Mouse (Mus musculus): ENCODE data around the gene Iqcn. TPM values are rescaled to one million over a fixed set of nuclear protein-coding genes. Genes with fewer than 3 reads are reported as not detected.

The Iqcn gene
- total and polyA plus RNA-seq, 3 experiments: 0.06 TPM; not detected in 2

- Histone ChIP-seq H3K27me3 (ENCODE audit: control insufficient read depth, insufficient read depth, low read length) (no peaks in the 10 kb centered on the region), H3K79me2 (replicated peaks; ENCODE audit: control insufficient read depth, insufficient read depth, low read length) (no peaks in the 10 kb centered on the region), H3K9ac (ENCODE audit: low read depth, low read length) (no peak overlapping the region), H3K27ac (no peak overlapping the region), H3K36me3 (ENCODE audit: control insufficient read depth, insufficient read depth, low read length) (no peaks in the 10 kb centered on the region), H3K4me1 (ENCODE audit: control insufficient read depth, insufficient read depth, low read length) (peaks cover 5% of the 10 kb centered on the region), H3K4me3 (no peak overlapping the region)
- intact Hi-C loops (cut with DNase I): no loop called here
- TF ChIP-seq POLR2A (IDR thresholded peaks at IDR 0.05; ENCODE audit: insufficient read depth, low read depth, low read length): no peak
- no peak for DNase-seq
- WGBS: 81% methylated on average over 18 of the region's 18 CpGs
These were observed 44.1 kb downstream of the Iqcn start for GRCm38 (mm10) chr8:70747211-70747890.

- peak in 1 of 2 experiments; percentile 17 for DNase-seq
- H3K36me3 ChIP-seq (ENCODE audit: control insufficient read depth, insufficient read depth, low read length): no peaks in the 10 kb centered on the region
- no peak overlapping the region for H3K9ac ChIP-seq (ENCODE audit: low read depth, low read length)
- H3K4me1 ChIP-seq (ENCODE audit: control insufficient read depth, insufficient read depth, low read length): peaks cover 7% of the 10 kb centered on the region
- H3K27ac ChIP-seq: no peak overlapping the region
- TF ChIP-seq EP300 (IDR thresholded peaks at IDR 0.05; ENCODE audit: insufficient read depth, low read depth, low read length) (no peak), POLR2A (IDR thresholded peaks at IDR 0.05; ENCODE audit: insufficient read depth, low read depth, low read length) (no peak), CTCF (IDR thresholded peaks at IDR 0.05) (no peak)
- intact Hi-C loops (cut with DNase I): no loop called here
- H3K4me3 ChIP-seq: no peak overlapping the region
- no peaks in the 10 kb centered on the region for H3K27me3 ChIP-seq (ENCODE audit: control insufficient read depth, insufficient read depth, low read length)
- 84% methylated on average over 23 of the region's 23 CpGs for WGBS
- H3K79me2 ChIP-seq (replicated peaks; ENCODE audit: control insufficient read depth, insufficient read depth, low read length): no peaks in the 10 kb centered on the region
These were observed 45.2 kb downstream of the Iqcn start for GRCm38 (mm10) chr8:70748246-70749096.

DNA sequence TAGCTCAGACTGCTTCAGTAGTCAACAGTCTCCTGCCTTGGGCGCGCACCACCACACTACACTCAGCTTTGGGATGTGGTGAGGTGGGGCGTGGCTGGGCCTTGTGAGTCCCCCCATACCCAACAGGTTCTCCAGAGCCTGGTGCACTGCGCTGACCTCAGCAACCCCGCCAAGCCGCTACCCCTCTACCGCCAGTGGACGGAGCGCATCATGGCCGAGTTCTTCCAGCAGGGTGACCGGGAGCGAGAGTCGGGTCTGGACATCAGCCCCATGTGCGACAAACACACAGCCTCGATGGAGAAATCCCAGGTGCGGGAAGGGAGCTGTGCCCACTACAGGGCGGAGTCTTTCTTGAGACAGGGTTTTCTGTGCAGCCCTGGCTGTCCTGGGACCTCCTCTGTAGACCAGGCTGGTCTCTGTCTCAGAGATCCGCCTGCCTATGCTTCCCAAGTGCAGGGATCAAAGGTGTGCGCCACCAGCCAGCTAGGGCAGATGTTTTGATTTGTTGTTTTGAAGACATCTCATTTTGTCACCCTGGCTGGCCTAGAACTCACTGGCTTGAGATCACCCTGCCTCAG lies 45.9 kb downstream of the Iqcn start:
- H3K4me3 ChIP-seq: no peak overlapping the region
- H3K36me3 ChIP-seq (ENCODE audit: control insufficient read depth, insufficient read depth, low read length): peaks cover 3% of the 10 kb centered on the region; the same call in 1 of the 2 replicates
- DNase-seq: no peak
- H3K4me1 ChIP-seq (ENCODE audit: control insufficient read depth, insufficient read depth, low read length): peaks cover 11% of the 10 kb centered on the region
- no peaks in the 10 kb centered on the region for H3K79me2 ChIP-seq (replicated peaks; ENCODE audit: control insufficient read depth, insufficient read depth, low read length)
- intact Hi-C loops (cut with DNase I): no loop called here
- no peaks in the 10 kb centered on the region for H3K27me3 ChIP-seq (ENCODE audit: control insufficient read depth, insufficient read depth, low read length)
- H3K9ac ChIP-seq (ENCODE audit: low read depth, low read length): no peak overlapping the region
- no peak for TF ChIP-seq EP300 (IDR thresholded peaks at IDR 0.05; ENCODE audit: insufficient read depth, low read depth, low read length)
- no peak for TF ChIP-seq POLR2A (IDR thresholded peaks at IDR 0.05; ENCODE audit: insufficient read depth, low read depth, low read length)
- TF ChIP-seq CTCF (IDR thresholded peaks at IDR 0.05): no peak
- no peak overlapping the region for H3K27ac ChIP-seq
- WGBS: 84% methylated on average over 19 of the region's 19 CpGs

DNA sequence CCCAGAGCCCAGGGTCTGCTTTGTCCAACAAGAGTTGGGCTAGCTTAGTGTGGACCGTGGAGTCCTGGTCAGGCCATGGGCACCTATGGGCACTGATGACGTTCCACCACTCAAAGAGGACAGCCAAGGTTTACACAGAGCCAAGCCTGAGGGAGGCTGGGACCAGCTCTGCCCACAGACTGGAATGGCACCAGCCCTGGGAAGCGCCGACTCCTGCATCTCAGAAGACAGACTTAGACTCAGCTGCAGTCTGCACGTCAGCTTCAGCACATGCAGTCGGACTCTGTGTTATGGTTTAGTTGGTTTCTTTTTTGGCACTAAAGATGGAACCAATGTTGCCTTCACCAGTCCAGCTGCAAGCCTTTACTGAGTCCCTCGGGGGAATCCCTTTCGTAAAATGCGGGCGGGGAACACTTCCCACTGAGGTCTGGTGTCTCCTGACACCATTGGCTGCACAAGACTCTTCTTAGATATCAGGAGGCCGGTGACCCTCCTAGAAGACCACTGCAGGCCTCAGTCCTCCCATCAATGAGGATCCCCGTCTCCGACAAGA lies 46.9 kb downstream of the Iqcn start:
- DNase-seq: peak in 1 of 2 experiments; percentile 47
- WGBS: 80% methylated on average over 13 of the region's 13 CpGs
- no peak overlapping the region for H3K9ac ChIP-seq (ENCODE audit: low read depth, low read length)
- H3K4me1 ChIP-seq (ENCODE audit: control insufficient read depth, insufficient read depth, low read length): peaks cover 14% of the 10 kb centered on the region
- H3K27ac ChIP-seq: no peak overlapping the region
- H3K36me3 ChIP-seq (ENCODE audit: control insufficient read depth, insufficient read depth, low read length): peaks cover 3% of the 10 kb centered on the region; the same call in 1 of the 2 replicates
- no peaks in the 10 kb centered on the region for H3K79me2 ChIP-seq (replicated peaks; ENCODE audit: control insufficient read depth, insufficient read depth, low read length)
- intact Hi-C loops (cut with DNase I): loop anchor here (5.0 kb wide), 1 partner anchor 48 kb away; the partner anchor contains the start of gene Iqcn
- no peak overlapping the region for H3K4me3 ChIP-seq
- no peaks in the 10 kb centered on the region for H3K27me3 ChIP-seq (ENCODE audit: control insufficient read depth, insufficient read depth, low read length)
- TF ChIP-seq EP300 (IDR thresholded peaks at IDR 0.05; ENCODE audit: insufficient read depth, low read depth, low read length) (no peak), POLR2A (IDR thresholded peaks at IDR 0.05; ENCODE audit: insufficient read depth, low read depth, low read length) (no peak), CTCF (IDR thresholded peaks at IDR 0.05) (no peak)

- H3K27me3 ChIP-seq (ENCODE audit: control insufficient read depth, insufficient read depth, low read length): no peaks in the 10 kb centered on the region
- WGBS: 18% methylated on average over 11 of the region's 11 CpGs
- H3K4me3 ChIP-seq: peak overlapping the region; percentile 37
- no peak overlapping the region for H3K9ac ChIP-seq (ENCODE audit: low read depth, low read length)
- peaks cover 21% of the 10 kb centered on the region for H3K4me1 ChIP-seq (ENCODE audit: control insufficient read depth, insufficient read depth, low read length)
- peak; percentile 83 to 84 for DNase-seq
- intact Hi-C loops (cut with DNase I): loop anchor here (1.0 to 5.0 kb wide), 2 partner anchors 32 to 50 kb away; partner anchors contain the start of gene Iqcn
- peaks cover 3% of the 10 kb centered on the region; the same call in 1 of the 2 replicates for H3K36me3 ChIP-seq (ENCODE audit: control insufficient read depth, insufficient read depth, low read length)
- TF ChIP-seq POLR2A (IDR thresholded peaks at IDR 0.05; ENCODE audit: insufficient read depth, low read depth, low read length) (peak; percentile 55; the same call in 1 of the 2 replicates), EP300 (IDR thresholded peaks at IDR 0.05; ENCODE audit: insufficient read depth, low read depth, low read length) (peak; percentile 39; the same call in 1 of the 2 replicates), CTCF (IDR thresholded peaks at IDR 0.05) (peak; percentile 82)
- H3K27ac ChIP-seq: peak overlapping the region; percentile 92
- no peaks in the 10 kb centered on the region for H3K79me2 ChIP-seq (replicated peaks; ENCODE audit: control insufficient read depth, insufficient read depth, low read length)
These were observed 48.9 kb downstream of the Iqcn start for GRCm38 (mm10) chr8:70752000-70752764.
